Mouse (Mus musculus) right cerebral cortex, postnatal 25 days (tissue): Measurements from ENCODE around the gene Exosc5.
A peak's percentile ranks its signal among the peaks of the same experiment; 100 is the strongest.

Experiments used
- DNase-seq: peaks from one replicate; pipeline ENCODE4 v3.0.0; 2022

Gene Exosc5

DNA sequence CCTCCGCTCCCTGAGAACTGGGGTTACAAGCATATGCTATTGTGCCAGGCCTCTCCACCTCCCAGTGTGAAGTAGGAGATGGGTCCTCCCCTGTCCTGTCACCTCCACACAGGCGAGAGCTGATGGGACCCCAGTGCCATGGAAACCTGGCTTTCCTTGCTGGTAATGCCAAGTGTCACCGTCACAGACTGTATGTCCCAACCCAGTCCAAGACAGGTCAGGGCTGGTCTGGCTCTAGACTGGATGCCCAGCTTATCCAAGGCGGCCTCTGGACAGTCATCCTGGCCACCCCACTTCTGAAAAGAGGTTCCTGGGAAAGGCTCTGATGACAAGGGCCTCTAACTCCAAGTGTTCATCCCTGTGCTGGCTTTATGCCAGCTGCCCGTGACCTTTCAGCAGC, 21.9 kb upstream of the Exosc5 start:
- DNase-seq, result no peak

- peak; percentile 62 for DNase-seq
Measured at GRCm38 (mm10) chr7:25639754-25640153, 19.2 kb upstream of the Exosc5 start.

- no peak for DNase-seq
Measured at GRCm38 (mm10) chr7:25644136-25644535, 14.8 kb upstream of the Exosc5 start.

- DNase-seq, result no peak
Measured at GRCm38 (mm10) chr7:25644631-25645030, 14.3 kb upstream of the Exosc5 start.

DNA sequence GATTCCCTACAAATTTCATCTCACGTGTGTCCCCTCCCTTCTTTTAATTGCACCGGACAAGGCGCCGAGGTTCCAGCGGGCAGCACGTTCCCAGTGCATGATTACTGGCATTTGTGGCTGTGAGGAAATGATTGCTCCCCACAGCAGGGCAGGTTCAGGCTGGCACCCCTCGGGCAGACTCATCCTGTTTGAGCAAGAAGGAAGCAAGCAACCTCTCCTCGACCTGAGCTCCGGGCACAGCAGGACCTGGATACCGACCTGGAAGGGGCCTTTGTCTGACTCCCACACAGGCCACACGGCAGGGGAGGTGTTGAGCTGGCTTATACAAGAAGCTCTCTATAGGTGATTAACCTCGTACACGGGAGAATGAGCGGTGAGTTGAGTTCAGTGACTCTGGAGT, 13.9 kb upstream of the Exosc5 start:
- DNase-seq, result no peak

GRCm38 (mm10) chr7:25647574-25648123, 11.3 kb upstream of the Exosc5 start:
- DNase-seq, result no peak

DNA sequence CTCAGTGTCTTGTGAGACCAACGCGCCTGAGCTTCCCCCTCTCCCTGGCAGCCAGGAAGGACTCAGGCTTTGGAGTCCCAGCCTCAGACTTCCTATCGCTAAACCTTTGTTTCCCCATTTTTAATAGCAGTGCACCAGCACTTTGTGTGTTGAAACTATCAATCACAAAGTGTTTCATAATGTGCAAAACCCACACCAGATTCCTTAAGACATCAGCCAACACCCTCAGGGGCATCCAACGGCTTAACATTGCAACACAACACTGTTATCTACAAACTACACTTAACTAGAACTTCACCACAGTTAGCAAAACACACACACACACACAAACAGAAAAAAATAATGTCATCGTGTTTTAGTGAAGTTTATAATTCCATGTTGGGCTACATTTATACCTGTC, 9.1 kb upstream of the Exosc5 start:
- DNase-seq, result no peak

DNA sequence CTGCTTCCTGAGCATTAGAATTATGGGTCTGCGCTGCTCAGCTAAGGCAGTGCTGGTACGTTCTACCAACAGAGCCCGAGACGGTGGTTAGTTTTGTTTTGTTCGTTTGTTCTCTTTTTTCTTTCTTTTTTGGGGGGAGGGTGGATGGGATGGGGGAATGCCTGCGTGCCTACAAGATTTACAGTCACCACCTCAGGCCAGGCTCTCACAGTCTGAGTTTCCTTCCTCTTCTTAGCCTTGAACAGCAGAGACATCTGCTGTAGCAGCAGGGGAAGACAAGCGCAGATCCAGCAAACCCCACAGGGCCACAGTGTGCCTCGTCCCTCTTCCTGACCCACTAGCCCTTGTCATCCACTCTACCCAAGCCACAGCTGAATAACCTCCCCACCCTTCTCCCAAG, 7.7 kb upstream of the Exosc5 start:
- no peak for DNase-seq

DNA sequence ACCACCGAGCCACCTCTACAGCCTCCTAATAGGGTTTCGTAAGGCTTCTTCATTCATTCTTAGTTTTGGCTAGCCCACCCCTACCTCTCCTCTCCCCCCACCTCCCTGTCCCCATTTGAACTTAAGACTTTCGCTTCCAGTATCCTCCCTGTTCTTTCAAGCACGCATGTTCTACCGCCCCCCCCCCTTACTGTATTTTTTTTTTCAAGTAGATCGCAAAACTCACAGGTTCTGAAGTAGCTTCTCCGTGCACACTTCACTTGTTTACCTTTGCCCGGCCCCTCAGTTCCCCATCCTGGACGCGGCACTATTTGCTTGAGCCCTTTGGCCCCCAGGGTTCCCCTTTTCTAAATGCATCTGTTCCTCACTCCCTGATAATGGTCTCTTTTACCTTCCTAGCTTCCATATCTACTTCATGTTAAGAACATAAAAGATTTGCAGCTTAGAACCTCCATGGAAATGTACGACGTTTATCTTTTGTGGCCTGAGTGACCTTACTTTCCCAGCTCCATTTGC, 6.7 kb upstream of the Exosc5 start:
- DNase-seq, result no peak

GRCm38 (mm10) chr7:25655601-25656428, 3.1 kb upstream of the Exosc5 start:
- no peak for DNase-seq

DNA sequence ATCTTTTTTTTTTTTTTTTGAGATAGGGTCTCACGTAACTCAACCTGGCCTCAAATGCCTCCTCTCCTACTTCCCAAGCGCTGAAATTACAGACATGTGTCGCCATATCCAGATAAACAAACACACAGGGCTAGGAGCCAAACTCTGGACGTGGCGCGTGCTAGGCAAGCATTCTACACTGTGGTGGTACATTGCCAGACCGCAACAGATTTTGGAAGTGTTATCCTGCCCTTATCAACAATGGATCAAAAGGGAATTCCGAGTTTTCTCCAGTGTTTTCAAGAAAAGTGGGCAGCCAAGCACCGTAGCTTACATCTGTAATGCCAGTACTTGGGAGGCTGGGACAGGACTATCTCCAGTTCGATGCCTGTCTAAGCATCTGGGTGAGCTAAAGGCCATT, 1.2 kb upstream of the Exosc5 start:
- DNase-seq, result no peak

GRCm38 (mm10) chr7:25666381-25666780, 7.4 kb downstream of the Exosc5 start:
- no peak for DNase-seq

- DNase-seq, result no peak
Measured at GRCm38 (mm10) chr7:25669158-25669557, 10.2 kb downstream of the Exosc5 start.

DNA sequence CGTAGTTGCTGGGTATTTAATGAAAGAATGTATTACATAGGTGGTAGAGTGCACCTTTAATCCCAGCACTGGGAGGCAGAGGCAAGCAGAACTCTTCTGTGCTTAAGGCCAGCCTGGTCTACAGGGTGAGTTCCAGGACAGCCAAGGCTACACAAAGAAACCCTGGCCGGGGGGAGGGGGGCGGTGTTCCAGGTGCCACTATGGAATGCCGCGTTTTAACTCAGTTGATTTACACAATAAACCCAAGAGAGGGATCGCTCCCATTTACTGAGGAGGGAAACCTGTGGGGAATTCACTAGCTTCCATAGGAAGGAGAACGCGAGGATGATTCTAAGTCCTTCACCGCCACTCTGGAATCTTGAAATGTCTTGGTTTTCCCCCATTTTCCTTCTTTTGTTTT, 10.7 kb downstream of the Exosc5 start:
- DNase-seq, result no peak

- DNase-seq, result no peak
Measured at GRCm38 (mm10) chr7:25670096-25670495, 11.1 kb downstream of the Exosc5 start.

DNA sequence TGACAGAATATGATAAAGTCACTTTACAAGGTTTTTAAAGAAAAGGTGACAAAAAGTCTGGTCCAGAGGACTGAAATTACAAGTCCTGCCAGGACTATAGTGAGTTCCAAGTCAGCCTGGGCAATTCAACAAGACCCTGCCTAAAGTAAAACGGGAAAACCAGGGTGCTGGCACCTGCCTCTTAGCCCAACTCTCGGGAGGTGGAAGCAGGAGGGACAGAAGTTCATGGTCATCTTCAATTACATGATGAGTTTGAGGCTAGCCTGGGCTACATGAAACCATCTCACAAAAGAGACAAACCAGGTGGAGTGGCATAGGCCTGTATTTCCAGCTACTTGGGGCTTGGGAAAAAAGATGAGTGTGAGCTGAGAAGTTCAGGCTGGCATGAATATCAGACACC, 12.7 kb downstream of the Exosc5 start:
- no peak for DNase-seq

- no peak for DNase-seq
Measured at GRCm38 (mm10) chr7:25672442-25672841, 13.5 kb downstream of the Exosc5 start.

- no peak for DNase-seq
Measured at GRCm38 (mm10) chr7:25674297-25674696, 15.3 kb downstream of the Exosc5 start.

GRCm38 (mm10) chr7:25674719-25675300, 15.8 kb downstream of the Exosc5 start, which contains the start of gene Tmem91:
Gene Tmem91, minus strand, starts transcription at chr7:25675166.
- DNase-seq, result no peak

- DNase-seq, result no peak
Measured at GRCm38 (mm10) chr7:25675405-25675804, 16.4 kb downstream of the Exosc5 start.

- peak; percentile 90 for DNase-seq
Measured at GRCm38 (mm10) chr7:25676085-25676781, 17.3 kb downstream of the Exosc5 start.

DNA sequence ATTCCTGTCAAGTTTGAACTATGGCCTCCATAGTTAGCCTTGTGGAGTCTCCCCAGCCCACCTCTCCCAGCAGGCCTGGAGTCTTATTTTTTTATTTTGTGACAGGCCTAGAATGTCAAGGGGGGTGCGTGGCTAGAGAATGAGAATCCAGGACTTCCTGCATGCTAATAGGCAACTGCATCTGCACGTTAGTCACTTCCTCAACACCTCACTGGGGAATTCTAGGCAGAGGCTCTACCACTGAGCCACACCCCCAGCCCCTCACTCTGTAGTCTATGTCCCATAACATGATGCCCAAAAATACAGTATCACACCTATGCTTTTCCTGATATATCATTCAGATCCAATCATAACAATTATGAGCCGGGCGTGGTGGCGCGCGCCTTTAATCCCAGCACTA, 18.0 kb downstream of the Exosc5 start:
- DNase-seq, result no peak

DNA sequence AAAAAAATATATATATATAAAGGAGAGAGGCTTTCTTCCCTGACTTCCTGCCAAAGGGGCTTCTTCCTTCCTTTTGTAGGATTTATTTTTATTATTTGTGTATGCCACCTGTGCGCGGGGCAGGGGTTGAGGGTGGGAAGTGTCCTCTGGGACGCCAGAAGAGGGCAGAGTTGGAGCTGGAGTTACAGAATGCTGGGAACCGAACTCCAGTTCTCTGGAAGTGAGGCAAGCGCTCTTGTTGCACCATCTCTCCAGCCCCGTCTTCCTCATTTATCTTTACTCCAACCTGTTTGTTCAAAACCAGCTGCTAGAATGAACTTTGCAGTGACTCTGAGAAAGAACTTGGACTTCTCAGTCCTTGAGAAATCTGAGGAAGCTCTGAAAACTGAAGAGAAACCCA, 21.0 kb downstream of the Exosc5 start:
- DNase-seq, result no peak
